Mouse (Mus musculus) olfactory bulb, adult 2 months (tissue): ENCODE results near the gene Mink1.

ENCODE experiments used
- CTCF ChIP-seq: fragments of 200-500 bp; IDR thresholded peaks from 2 replicates; pipeline ENCODE4 v1.5.1; 2012; ENCODE audit warnings: low read depth, mild to moderate bottlenecking, low read length, moderate library complexity; ENCODE audit not compliant: insufficient read depth
- POLR2A ChIP-seq: fragments of 200-500 bp; IDR thresholded peaks from 2 replicates; pipeline ENCODE4 v1.6.1; 2012; ENCODE audit warnings: mild to moderate bottlenecking, low read depth, low read length, moderate library complexity; ENCODE audit not compliant: insufficient read depth

DNA sequence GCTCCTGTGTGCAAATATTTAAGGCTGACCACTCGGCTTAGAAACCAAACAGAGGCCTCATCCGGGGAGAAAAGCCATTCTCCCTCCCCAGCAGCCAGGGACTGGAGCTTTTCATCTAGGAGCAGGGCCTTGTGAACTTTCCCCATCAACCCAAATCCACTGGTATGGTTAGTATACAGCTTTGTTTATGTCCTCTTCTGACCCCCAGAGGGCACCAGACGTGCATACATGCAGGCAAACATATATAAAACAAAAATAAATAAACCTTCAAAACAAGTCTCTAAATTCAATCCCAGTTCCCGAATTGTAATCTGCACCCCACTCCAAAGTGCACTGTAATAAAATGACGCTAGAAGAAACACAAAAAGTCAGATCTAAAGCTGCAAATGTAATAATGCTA lies 66.9 kb downstream of the Mink1 start:
- TF ChIP-seq CTCF (no peak), POLR2A (no peak)
